Mouse (Mus musculus) G1E (cell line): ENCODE data around the gene Aktip. TPM values are rescaled to one million over a fixed set of nuclear protein-coding genes. Genes with fewer than 3 reads are reported as not detected.

ENCODE experiments used
- ATAC-seq: 2 replicates; pipeline ENCODE4 v1.8.0; 2016; ENCODE audit warnings: mild to moderate bottlenecking; ENCODE audit not compliant: insufficient number of reproducible peaks, poor library complexity, low FRiP score, severe bottlenecking; ENCODE audit errors: extremely low read depth
- DNase-seq: peaks from one replicate; pipeline ENCODE4 v3.0.0; 2012; ENCODE audit warnings: low spot score
- H3K27me3 ChIP-seq: 2 replicates; pipeline ENCODE4 v1.6.1; 2012; ENCODE audit warnings: mild to moderate bottlenecking, low read length, inconsistent platforms; ENCODE audit not compliant: insufficient read depth
- H3K36me3 ChIP-seq: replicated peaks from 2 replicates; pipeline ENCODE3; 2012; ENCODE audit warnings: mild to moderate bottlenecking, inconsistent platforms
- H3K4me1 ChIP-seq: 2 replicates; pipeline ENCODE4 v1.6.1; 2012; ENCODE audit warnings: low read depth, low read length, inconsistent platforms, mixed read lengths; ENCODE audit not compliant: insufficient read depth
- H3K4me3 ChIP-seq: 2 replicates; pipeline ENCODE4 v1.5.1; 2012; ENCODE audit warnings: low read depth, mild to moderate bottlenecking, inconsistent platforms, low read length, moderate library complexity, mixed read lengths
- H3K9me3 ChIP-seq: replicated peaks from 2 replicates; pipeline ENCODE4 v1.6.1; 2012; ENCODE audit warnings: inconsistent platforms
- CTCF ChIP-seq: IDR thresholded peaks from 2 replicates; pipeline ENCODE4 v1.5.1; 2012; ENCODE audit warnings: low read depth, low read length, inconsistent platforms, mixed read lengths
- GATA1 ChIP-seq: IDR thresholded peaks from 2 replicates; pipeline ENCODE4 v1.6.1; 2012; ENCODE audit warnings: borderline replicate concordance, low read length, inconsistent platforms, mixed read lengths
- GATA2 ChIP-seq: IDR thresholded peaks from 2 replicates; pipeline ENCODE4 v1.6.1; 2012; ENCODE audit warnings: low read depth, low read length, inconsistent platforms, borderline replicate concordance
- POLR2AphosphoS5 ChIP-seq: IDR thresholded peaks from 2 replicates; pipeline ENCODE4 v1.6.1; 2012; ENCODE audit warnings: low read depth, low read length, inconsistent platforms; ENCODE audit not compliant: insufficient replicate concordance
- TAL1 ChIP-seq: conservative IDR thresholded peaks from 2 replicates; pipeline ENCODE4 v1.6.1; 2012; ENCODE audit warnings: low read depth, low read length, inconsistent platforms, mixed read lengths
- polyA plus RNA-seq: library from polyadenylated mRNA; stranded (reverse); fragments of >175 nt; gene quantifications from 2 replicates; pipeline ENCODE4 v1.2.3, GENCODE M21; 2012
- total RNA-seq, 2 experiments: library from RNA; stranded (forward) in 1 of 2; stranded (reverse) in 1 of 2; fragments of 200-1000 nt in 1 of 2; fragments of >200 nt in 1 of 2; fragmentation: Nextera tagmentation in 1 of 2; gene quantifications; 2 replicates each; pipeline ENCODE4 v1.2.3; 2014 to 2017

Aktip gene
- total and polyA plus RNA-seq, 3 experiments: 2.4 to 18.3 (median 12.3) TPM

- Histone ChIP-seq H3K27me3 (no peaks in the 10 kb centered on the region), H3K9me3 (no peaks in the 10 kb centered on the region), H3K36me3 (peaks cover 28% of the 10 kb centered on the region), H3K4me3 (peak overlapping the region; percentile 97), H3K4me1 (peaks cover 45% of the 10 kb centered on the region)
- 0 out of 2 replicates have a peak, but pooled peaks have one; percentile 6 for ATAC-seq
- no peak for DNase-seq
- TF ChIP-seq POLR2AphosphoS5 (no peak), CTCF (no peak), GATA2 (no peak), GATA1 (no peak), TAL1 (no peak)
Measured at GRCm38 (mm10) chr8:91069407-91069806, 130.4 kb downstream of the Aktip start.

- Histone ChIP-seq H3K36me3 (no peaks in the 10 kb centered on the region), H3K4me1 (peaks cover 35% of the 10 kb centered on the region), H3K9me3 (no peaks in the 10 kb centered on the region), H3K4me3 (no peak overlapping the region), H3K27me3 (no peaks in the 10 kb centered on the region)
- no peak for ATAC-seq
- DNase-seq: no peak
- TF ChIP-seq CTCF (no peak), POLR2AphosphoS5 (no peak), GATA1 (no peak), TAL1 (no peak)
Measured at GRCm38 (mm10) chr8:91065179-91065578, 134.6 kb downstream of the Aktip start.

Other genes starting within 250 kb of the Aktip start
- 79.5 and 84.0 TPM in 2 replicates for gene Rbl2, start 129.9 kb downstream of the Aktip start, total RNA-seq (2014; fragmentation: Nextera tagmentation)
- 41.9 and 46.2 TPM in 2 replicates for gene Rbl2, start 129.9 kb downstream of the Aktip start, total RNA-seq (2017)
- gene Rbl2, start 129.9 kb downstream of the Aktip start, polyA plus RNA-seq: 4.9 and 5.3 TPM in 2 replicates
- gene Rpgrip1l, start 113.3 kb upstream of the Aktip start, total RNA-seq (2014; fragmentation: Nextera tagmentation): 5.6 and 13.9 TPM in 2 replicates
- gene Rpgrip1l, start 113.3 kb upstream of the Aktip start, total RNA-seq (2017): 6.6 and 10.7 TPM in 2 replicates
- 0.19 and 0.26 TPM in 2 replicates for gene Rpgrip1l, start 113.3 kb upstream of the Aktip start, polyA plus RNA-seq
- 45.7 and 50.1 TPM in 2 replicates for gene Fto, start 113.5 kb upstream of the Aktip start, total RNA-seq (2014; fragmentation: Nextera tagmentation)
- 17.3 and 17.9 TPM in 2 replicates for gene Fto, start 113.5 kb upstream of the Aktip start, total RNA-seq (2017)
- 10.4 and 12.2 TPM in 2 replicates for gene Fto, start 113.5 kb upstream of the Aktip start, polyA plus RNA-seq